Mouse (Mus musculus) embryo, embryonic 11 days (tissue): Measurements from ENCODE around the gene Mup19.
"Not testable (repeated sequence)": the region's sequence is repeated elsewhere in the genome, so short reads cannot be mapped to it uniquely, and the experiment has no call there.

Source experiments
- DNase-seq: peaks from one replicate; pipeline ENCODE4 v3.0.0-alpha.2; 2015

Mup19 gene

GRCm38 (mm10) chr4:61782169-61782568, at the start of gene Mup19:
Gene Mup19 (minus strand): TSS chr4:61782269.
- not testable (repeated sequence) for DNase-seq

- no peak for DNase-seq
Observed at GRCm38 (mm10) chr4:61829211-61829610, 47.1 kb upstream of the Mup19 start.

- no peak for DNase-seq
Observed at GRCm38 (mm10) chr4:61823185-61823584, 41.1 kb upstream of the Mup19 start.

GRCm38 (mm10) chr4:61822541-61822940, 40.5 kb upstream of the Mup19 start:
- not testable (repeated sequence) for DNase-seq

- DNase-seq = no peak
Observed at GRCm38 (mm10) chr4:61815602-61816001, 33.5 kb upstream of the Mup19 start.

- DNase-seq = no peak
Observed at GRCm38 (mm10) chr4:61813435-61813834, 31.4 kb upstream of the Mup19 start.

GRCm38 (mm10) chr4:61811193-61811592, 29.1 kb upstream of the Mup19 start:
- peak; percentile 48 for DNase-seq

GRCm38 (mm10) chr4:61808926-61809325, 26.9 kb upstream of the Mup19 start:
- not testable (repeated sequence) for DNase-seq

GRCm38 (mm10) chr4:61789699-61790098, 7.6 kb upstream of the Mup19 start:
- DNase-seq = not testable (repeated sequence)

- DNase-seq = not testable (repeated sequence)
Observed at GRCm38 (mm10) chr4:61784231-61784630, 2.2 kb upstream of the Mup19 start.
